Mouse (Mus musculus) limb, embryonic 14.5 days (tissue): ENCODE measurements around the gene Phf23. TPM values are rescaled to one million over a fixed set of nuclear protein-coding genes. Genes with fewer than 3 reads are reported as not detected.

Experiments
- ATAC-seq: fragments of 200-750 bp; cut with Nextera tagmentation; 2 replicates; pipeline ENCODE4 v1.8.0; 2017; ENCODE audit warnings: low read depth, moderate number of reproducible peaks, moderate TSS enrichment; ENCODE audit not compliant: low FRiP score
- DNase-seq: peaks from one replicate; pipeline ENCODE4 v3.0.0-alpha.2; 2015; ENCODE audit warnings: low spot score
- H3K27ac ChIP-seq: fragments of 300-500 bp; sonication (generic); replicated peaks from 2 replicates; pipeline ENCODE4 v1.5.1; 2014; ENCODE audit warnings: low read depth, mild to moderate bottlenecking, low read length, moderate library complexity, mixed read lengths
- H3K27me3 ChIP-seq: fragments of 300-500 bp; sonication (generic); 2 replicates; pipeline ENCODE4 v1.6.1; 2014; ENCODE audit warnings: low read length, mixed read lengths; ENCODE audit not compliant: control insufficient read depth, insufficient read depth
- H3K36me3 ChIP-seq: fragments of 300-500 bp; sonication (generic); 2 replicates; pipeline ENCODE4 v1.6.1; 2014; ENCODE audit warnings: mild to moderate bottlenecking, low read length, moderate library complexity, mixed read lengths; ENCODE audit not compliant: control insufficient read depth, insufficient read depth
- H3K4me1 ChIP-seq: fragments of 300-500 bp; sonication (generic); 2 replicates; pipeline ENCODE4 v1.6.1; 2014; ENCODE audit warnings: antibody characterized with exemption, low read length, mixed read lengths; ENCODE audit not compliant: control insufficient read depth, insufficient read depth
- H3K4me2 ChIP-seq: fragments of 300-500 bp; sonication (generic); replicated peaks from 2 replicates; pipeline ENCODE4 v1.6.1; 2014; ENCODE audit warnings: low read depth, mild to moderate bottlenecking, low read length, moderate library complexity; ENCODE audit not compliant: severe bottlenecking
- H3K4me3 ChIP-seq: fragments of 300-500 bp; sonication (generic); replicated peaks from 2 replicates; pipeline ENCODE4 v1.5.1; 2014; ENCODE audit warnings: low read length
- H3K9ac ChIP-seq: fragments of 300-500 bp; sonication (generic); 2 replicates; pipeline ENCODE4 v1.6.1; 2014; ENCODE audit warnings: mild to moderate bottlenecking, low read depth, low read length, moderate library complexity; ENCODE audit not compliant: severe bottlenecking
- H3K9me3 ChIP-seq: fragments of 300-500 bp; sonication (generic); 2 replicates; pipeline ENCODE4 v1.6.1; 2016; ENCODE audit warnings: low read length; ENCODE audit not compliant: control insufficient read depth
- POLR2A ChIP-seq: fragments of 200-500 bp; IDR thresholded peaks from 2 replicates; pipeline ENCODE4 v1.8.0; 2012; ENCODE audit warnings: inconsistent platforms, mild to moderate bottlenecking, moderate library complexity, borderline replicate concordance; ENCODE audit not compliant: insufficient read depth, insufficient read length; ENCODE audit errors: extremely low read depth
- WGBS: fragments of 180-500 bp; shearing (Covaris S2); extraction: QIAGEN DNeasy Blood & Tissue Kit; methylation state at CpG from one replicate; pipeline ENCODE4 v1.1.7; 2014; 5-methylcytosine and 5-hydroxymethylcytosine counted together
- polyA plus RNA-seq, 2 experiments: library from polyadenylated mRNA; depleted of rRNA in 1 of 2; stranded (reverse) in 1 of 2; unstranded in 1 of 2; fragments of >200 nt; fragmentation: Nextera tagmentation in 1 of 2; extraction: Ambion mirVana in 1 of 2; gene quantifications; 2 replicates each; pipeline versions ENCODE4 v1.2.1 to v1.2.3; 2012 to 2014

Gene Phf23
- polyA plus RNA-seq (2012; rRNA removed) (66.7 and 69.2 TPM in 2 replicates), polyA plus RNA-seq (2014; fragmentation: Nextera tagmentation; extraction: Ambion mirVana) (51.7 and 60.5 TPM in 2 replicates)

- peak; percentile 84; the same call in 1 of the 2 replicates for TF ChIP-seq POLR2A
- ATAC-seq: peak; percentile 79
- Histone ChIP-seq H3K4me2 (peak within 1 kb of the TSS; percentile 46), H3K9me3 (no peaks in the 10 kb centered on the region), H3K4me3 (peak within 1 kb of the TSS; percentile 97), H3K27ac (peak within 1 kb of the TSS; percentile 96), H3K36me3 (peaks cover 48% of the 10 kb centered on the region), H3K4me1 (peaks cover 16% of the 10 kb centered on the region), H3K27me3 (no peaks in the 10 kb centered on the region), H3K9ac (peak within 1 kb of the TSS; percentile 90)
- 1% methylated on average over 36 of the region's 36 CpGs for WGBS
- DNase-seq: peak; percentile 99
Measured at GRCm38 (mm10) chr11:69995391-69995960, at the start of gene Phf23. TSS of gene Phf23 (plus strand) at chr11:69995777.

- Histone ChIP-seq H3K4me1 (peaks cover 19% of the 10 kb centered on the region), H3K4me3 (peak overlapping the region; percentile 59), H3K36me3 (peaks cover 37% of the 10 kb centered on the region), H3K9ac (no peak overlapping the region), H3K9me3 (no peaks in the 10 kb centered on the region), H3K4me2 (peak overlapping the region; percentile 85), H3K27ac (no peak overlapping the region), H3K27me3 (no peaks in the 10 kb centered on the region)
- DNase-seq: no peak
- no peak for TF ChIP-seq POLR2A
- 91% methylated on average over 18 of the region's 18 CpGs for WGBS
- ATAC-seq: no peak
Measured at GRCm38 (mm10) chr11:69945997-69946891, 49.3 kb upstream of the Phf23 start.

GRCm38 (mm10) chr11:69947337-69948065, 48.1 kb upstream of the Phf23 start:
- no peaks in the 10 kb centered on the region for H3K9me3 ChIP-seq
- no peak for TF ChIP-seq POLR2A
- peak overlapping the region; percentile 59 for H3K4me3 ChIP-seq
- WGBS: 1% methylated on average over 28 of the region's 29 CpGs
- H3K36me3 ChIP-seq: peaks cover 34% of the 10 kb centered on the region
- peak overlapping the region; percentile 70 for H3K9ac ChIP-seq
- peak overlapping the region; percentile 79 for H3K27ac ChIP-seq
- ATAC-seq (peak; percentile 48), DNase-seq (peak; percentile 70)
- peaks cover 19% of the 10 kb centered on the region for H3K4me1 ChIP-seq
- H3K27me3 ChIP-seq: no peaks in the 10 kb centered on the region
- H3K4me2 ChIP-seq: peak overlapping the region; percentile 85

- peaks cover 27% of the 10 kb centered on the region for H3K36me3 ChIP-seq
- peak within 1 kb of the TSS; percentile 85 for H3K4me2 ChIP-seq
- ATAC-seq: peak; percentile 93
- no peaks in the 10 kb centered on the region for H3K9me3 ChIP-seq
- peak; percentile 97 for DNase-seq
- no peaks in the 10 kb centered on the region for H3K27me3 ChIP-seq
- WGBS: 2% methylated on average over 33 of the region's 34 CpGs
- TF ChIP-seq POLR2A: peak; percentile 76; the same call in 1 of the 2 replicates
- H3K9ac ChIP-seq: peak within 1 kb of the TSS; percentile 70
- H3K4me1 ChIP-seq: peaks cover 19% of the 10 kb centered on the region
- H3K27ac ChIP-seq: peak within 1 kb of the TSS; percentile 90
- H3K4me3 ChIP-seq: peak within 1 kb of the TSS; percentile 59
Measured at GRCm38 (mm10) chr11:69948066-69948762, 47.4 kb upstream of the Phf23 start, which contains the start of gene Slc2a4. TSS of gene Slc2a4 (minus strand) at chr11:69948188.

GRCm38 (mm10) chr11:69948763-69949150, 46.8 kb upstream of the Phf23 start:
- DNase-seq: peak; percentile 90
- Histone ChIP-seq H3K4me3 (peak overlapping the region; percentile 59), H3K4me2 (peak overlapping the region; percentile 85), H3K4me1 (peaks cover 19% of the 10 kb centered on the region), H3K36me3 (peaks cover 23% of the 10 kb centered on the region), H3K9ac (peak overlapping the region; percentile 70), H3K27me3 (no peaks in the 10 kb centered on the region), H3K27ac (peak overlapping the region; percentile 90), H3K9me3 (no peaks in the 10 kb centered on the region)
- TF ChIP-seq POLR2A: peak; percentile 61; the same call in 1 of the 2 replicates
- peak; percentile 48 for ATAC-seq
- WGBS: 0% methylated on average over 14 of the region's 14 CpGs
